Mouse (Mus musculus): Measurements from ENCODE around the gene Ryk. TPM values are rescaled to one million over a fixed set of nuclear protein-coding genes. Genes with fewer than 3 reads are reported as not detected.
A peak's percentile ranks its signal among the peaks of the same experiment; 100 is the strongest.

Gene Ryk
- polyA plus RNA-seq, 1 experiment from 2014 or later, result 20.3 TPM

DNA sequence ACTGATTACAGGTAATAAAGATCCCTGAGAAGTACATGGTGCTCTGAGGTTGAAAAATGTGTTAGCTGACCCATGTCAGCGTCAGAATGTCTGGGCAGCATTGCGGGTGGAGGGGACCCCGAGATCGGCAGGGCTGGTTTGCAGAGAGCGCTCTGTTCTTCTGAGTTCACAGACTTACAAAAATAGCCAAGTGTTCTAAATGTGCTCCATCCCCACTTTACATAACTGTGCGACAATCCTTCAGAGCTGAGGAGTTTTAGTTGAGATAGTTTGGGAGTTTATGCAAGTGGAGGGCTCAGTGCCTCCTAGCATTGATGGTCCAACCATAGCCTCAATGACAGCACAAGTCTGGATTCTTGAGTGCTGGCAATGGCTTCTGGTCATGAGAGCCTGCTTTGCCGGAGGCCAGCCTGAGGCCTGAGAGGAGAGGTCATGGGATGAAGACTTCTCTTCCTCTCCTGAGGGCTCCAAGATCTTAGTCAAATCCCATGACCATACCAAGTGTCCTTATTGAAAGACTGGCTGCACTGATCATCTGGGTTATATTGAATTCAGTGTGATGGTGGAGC, 88.2 kb downstream of the Ryk start:
- ATAC-seq (ENCODE audit: low read depth), result no peak
- Histone ChIP-seq H3K4me3 (ENCODE audit: low read length) (no peak overlapping the region), H3K9me3 (ENCODE audit: control insufficient read depth, low read length) (no peaks in the 10 kb centered on the region), H3K27me3 (ENCODE audit: control insufficient read depth, insufficient read depth, low read depth, low read length) (no peaks in the 10 kb centered on the region), H3K9ac (ENCODE audit: low read length) (no peak overlapping the region), H3K4me1 (replicated peaks; ENCODE audit: control insufficient read depth, insufficient read depth, low read length) (no peaks in the 10 kb centered on the region), H3K4me2 (ENCODE audit: low read depth, low read length) (no peak overlapping the region), H3K36me3 (ENCODE audit: control insufficient read depth, insufficient read depth, low read length) (no peaks in the 10 kb centered on the region), H3K27ac (ENCODE audit: low read length) (no peak overlapping the region)
- WGBS, result 88% methylated on average over 7 of the region's 7 CpGs

DNA sequence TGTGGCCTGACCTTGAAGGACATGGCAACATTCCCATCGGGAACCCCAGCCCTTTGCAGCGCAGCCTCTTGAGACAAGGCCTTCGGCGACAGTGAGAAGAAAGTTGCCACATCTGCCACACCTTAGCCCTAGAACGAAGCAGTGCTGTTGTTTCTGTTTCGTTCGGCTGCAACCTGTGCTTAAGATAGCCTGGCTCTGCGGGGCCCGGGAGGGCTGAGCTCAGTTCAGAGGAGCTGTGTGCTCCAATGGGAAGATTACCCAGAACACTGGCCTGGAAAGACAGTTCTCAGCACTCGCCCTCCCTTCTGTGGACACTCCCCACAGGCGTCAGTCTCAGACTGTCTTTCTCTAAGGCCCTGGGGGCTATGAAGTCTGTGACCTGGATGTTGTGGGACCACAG, 89.1 kb downstream of the Ryk start:
- ATAC-seq (ENCODE audit: low read depth), result no peak
- WGBS, result 76% methylated on average over 11 of the region's 11 CpGs

DNA sequence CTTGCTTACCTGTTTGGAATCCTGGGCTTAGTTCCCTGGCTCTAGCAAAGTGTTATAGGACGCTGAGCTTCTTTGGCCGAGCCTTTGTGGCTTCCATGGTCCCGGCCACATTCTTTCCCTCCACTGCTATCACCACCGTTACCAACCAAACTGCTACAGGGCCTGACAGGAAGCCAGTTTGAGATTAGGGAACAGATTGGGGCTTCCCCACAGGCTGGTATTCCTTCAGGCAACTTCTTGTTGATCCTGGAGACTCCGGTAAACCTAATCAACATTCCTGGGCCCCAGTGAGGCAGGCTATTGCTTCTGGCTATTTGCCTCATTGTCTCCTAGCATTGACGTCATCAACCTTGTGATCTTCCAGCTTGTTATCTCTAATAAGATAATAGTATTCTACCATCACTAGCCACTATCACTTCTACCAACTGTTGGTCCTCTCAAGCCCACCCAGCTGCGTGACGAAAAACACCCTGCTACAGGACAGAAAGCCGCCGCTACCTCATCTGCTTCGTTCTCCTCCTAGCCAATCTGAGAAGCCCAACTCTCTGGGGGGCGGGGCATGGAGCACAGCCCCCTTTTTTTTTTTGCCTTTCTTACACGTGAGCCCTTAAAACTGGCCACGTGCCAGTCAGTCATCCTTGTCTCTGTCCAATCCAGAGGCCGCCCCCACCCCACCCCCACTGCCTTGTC, 90.1 kb downstream of the Ryk start:
- no peak for ATAC-seq (ENCODE audit: low read depth)
- no peak overlapping the region for H3K27ac ChIP-seq (ENCODE audit: low read length)
- no peaks in the 10 kb centered on the region for H3K36me3 ChIP-seq (ENCODE audit: control insufficient read depth, insufficient read depth, low read length)
- H3K9me3 ChIP-seq (ENCODE audit: control insufficient read depth, low read length), result no peaks in the 10 kb centered on the region
- H3K4me3 ChIP-seq (ENCODE audit: low read length), result no peak overlapping the region
- H3K27me3 ChIP-seq (ENCODE audit: control insufficient read depth, insufficient read depth, low read depth, low read length), result no peaks in the 10 kb centered on the region
- H3K4me2 ChIP-seq (ENCODE audit: low read depth, low read length), result no peak overlapping the region
- no peak overlapping the region for H3K9ac ChIP-seq (ENCODE audit: low read length)
- 62% methylated on average over 15 of the region's 15 CpGs for WGBS
- no peaks in the 10 kb centered on the region for H3K4me1 ChIP-seq (replicated peaks; ENCODE audit: control insufficient read depth, insufficient read depth, low read length)

More for the DNA sequence above, 89.1 kb downstream of the Ryk start:
- H3K4me1 ChIP-seq (replicated peaks; ENCODE audit: control insufficient read depth, insufficient read depth, low read length), result no peaks in the 10 kb centered on the region
- no peak overlapping the region for H3K4me2 ChIP-seq (ENCODE audit: low read depth, low read length)
- H3K4me3 ChIP-seq (ENCODE audit: low read length), result no peak overlapping the region
- no peak overlapping the region for H3K9ac ChIP-seq (ENCODE audit: low read length)
- no peaks in the 10 kb centered on the region for H3K27me3 ChIP-seq (ENCODE audit: control insufficient read depth, insufficient read depth, low read depth, low read length)
- H3K27ac ChIP-seq (ENCODE audit: low read length), result no peak overlapping the region
- no peaks in the 10 kb centered on the region for H3K9me3 ChIP-seq (ENCODE audit: control insufficient read depth, low read length)
- no peaks in the 10 kb centered on the region for H3K36me3 ChIP-seq (ENCODE audit: control insufficient read depth, insufficient read depth, low read length)

DNA sequence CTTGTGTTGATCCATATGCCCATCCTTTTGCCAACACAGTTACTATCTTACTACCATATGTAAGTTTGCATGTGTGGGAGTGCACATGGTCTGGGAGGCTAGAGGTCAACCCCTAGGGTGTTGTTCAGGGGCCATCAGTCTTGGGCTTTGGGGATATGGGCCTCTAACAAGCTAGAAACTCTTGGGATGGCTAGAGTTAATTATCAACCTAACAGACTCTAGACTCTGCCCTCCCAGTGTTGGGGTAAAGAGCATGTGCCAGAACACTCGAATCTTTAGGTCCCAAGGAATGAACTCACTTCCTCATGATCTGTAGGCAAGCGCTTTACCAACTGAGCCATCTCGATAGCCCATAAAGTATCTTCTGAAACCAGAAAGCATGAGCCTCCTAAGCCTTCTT, 91.4 kb downstream of the Ryk start:
- no peak overlapping the region for H3K4me3 ChIP-seq (ENCODE audit: low read length)
- H3K9ac ChIP-seq (ENCODE audit: low read length), result no peak overlapping the region
- H3K36me3 ChIP-seq (ENCODE audit: control insufficient read depth, insufficient read depth, low read length), result no peaks in the 10 kb centered on the region
- WGBS, result 79% methylated on average over 3 of the region's 3 CpGs
- no peaks in the 10 kb centered on the region for H3K9me3 ChIP-seq (ENCODE audit: control insufficient read depth, low read length)
- no peak overlapping the region for H3K27ac ChIP-seq (ENCODE audit: low read length)
- H3K27me3 ChIP-seq (ENCODE audit: control insufficient read depth, insufficient read depth, low read depth, low read length), result no peaks in the 10 kb centered on the region
- H3K4me2 ChIP-seq (ENCODE audit: low read depth, low read length), result no peak overlapping the region
- H3K4me1 ChIP-seq (replicated peaks; ENCODE audit: control insufficient read depth, insufficient read depth, low read length), result no peaks in the 10 kb centered on the region
- ATAC-seq (ENCODE audit: low read depth), result no peak

DNA sequence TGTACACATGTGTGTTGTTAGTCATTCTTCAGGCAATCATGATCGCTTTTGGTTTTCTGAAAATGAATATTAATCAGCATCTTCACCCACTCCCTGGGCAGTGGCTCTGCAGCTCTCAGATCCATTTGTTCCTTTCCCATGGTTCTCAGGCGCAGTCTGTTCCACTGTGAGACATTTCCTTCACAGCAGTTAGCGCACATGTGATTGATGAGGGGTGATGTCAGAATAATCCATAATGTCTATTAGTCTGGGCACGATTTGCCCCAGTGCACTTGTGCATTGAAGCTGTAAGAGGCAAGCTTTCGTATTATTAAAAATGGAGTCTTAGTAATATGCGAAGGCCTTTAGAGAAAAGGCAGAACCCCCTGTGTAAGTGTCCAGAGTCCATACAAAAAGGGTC, 95.1 kb downstream of the Ryk start:
- H3K4me3 ChIP-seq (ENCODE audit: low read length), result no peak overlapping the region
- WGBS, result 74% methylated on average over 6 of the region's 6 CpGs

DNA sequence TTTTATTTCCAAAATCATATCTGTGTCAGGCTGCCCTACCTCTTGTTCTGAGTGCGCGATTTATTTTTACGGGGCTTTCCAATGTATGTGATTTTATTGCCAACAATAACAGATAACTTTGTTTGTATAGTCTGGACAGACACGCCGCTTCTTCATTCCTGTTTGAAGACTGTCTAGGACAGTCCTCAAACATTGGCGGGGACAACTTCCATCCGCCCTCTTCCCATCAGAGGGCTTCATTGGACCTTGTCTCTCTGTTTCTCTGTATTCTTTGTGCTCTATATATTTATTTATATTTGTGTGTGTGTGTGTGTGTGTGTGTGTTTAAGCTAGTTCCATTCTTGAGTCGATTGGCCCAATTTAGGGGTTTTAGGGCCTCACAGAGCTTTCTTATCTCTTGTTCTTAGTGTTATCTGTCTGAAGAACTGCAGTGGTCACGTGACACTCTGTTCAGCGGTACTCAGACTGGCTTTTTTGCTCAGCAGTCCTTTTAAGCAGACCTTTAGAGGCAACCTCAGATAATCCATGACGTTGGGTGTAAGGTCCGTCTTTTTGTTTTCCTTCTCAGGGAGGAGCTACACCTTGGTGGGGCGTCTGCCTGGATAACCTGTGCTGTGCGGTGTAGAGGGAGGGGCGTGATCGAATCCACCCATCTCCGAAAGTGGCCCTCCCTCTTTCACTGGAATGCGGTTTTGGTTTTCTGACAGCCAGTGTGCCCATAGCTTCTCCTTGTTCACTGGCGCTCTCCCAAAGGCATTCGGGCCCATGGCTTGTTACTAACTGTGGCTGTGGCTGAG, 99.4 kb downstream of the Ryk start:
- Histone ChIP-seq H3K4me3 (ENCODE audit: low read length) (peak overlapping the region; percentile 39), H3K4me1 (replicated peaks; ENCODE audit: control insufficient read depth, insufficient read depth, low read length) (peaks cover 6% of the 10 kb centered on the region), H3K27ac (ENCODE audit: low read length) (peak overlapping the region; percentile 59), H3K36me3 (ENCODE audit: control insufficient read depth, insufficient read depth, low read length) (no peaks in the 10 kb centered on the region), H3K9me3 (ENCODE audit: control insufficient read depth, low read length) (no peaks in the 10 kb centered on the region), H3K27me3 (ENCODE audit: control insufficient read depth, insufficient read depth, low read depth, low read length) (no peaks in the 10 kb centered on the region), H3K4me2 (ENCODE audit: low read depth, low read length) (peak overlapping the region; percentile 53), H3K9ac (ENCODE audit: low read length) (peak overlapping the region; percentile 41)
- peak; percentile 77 for ATAC-seq (ENCODE audit: low read depth)
- WGBS, result 22% methylated on average over 20 of the region's 20 CpGs

More for the DNA sequence above, 95.1 kb downstream of the Ryk start:
- no peak for ATAC-seq (ENCODE audit: low read depth)
- no peak overlapping the region for H3K9ac ChIP-seq (ENCODE audit: low read length)
- no peaks in the 10 kb centered on the region for H3K27me3 ChIP-seq (ENCODE audit: control insufficient read depth, insufficient read depth, low read depth, low read length)
- H3K27ac ChIP-seq (ENCODE audit: low read length), result no peak overlapping the region
- H3K4me1 ChIP-seq (replicated peaks; ENCODE audit: control insufficient read depth, insufficient read depth, low read length), result peaks cover 6% of the 10 kb centered on the region
- no peaks in the 10 kb centered on the region for H3K9me3 ChIP-seq (ENCODE audit: control insufficient read depth, low read length)
- no peaks in the 10 kb centered on the region for H3K36me3 ChIP-seq (ENCODE audit: control insufficient read depth, insufficient read depth, low read length)
- H3K4me2 ChIP-seq (ENCODE audit: low read depth, low read length), result no peak overlapping the region

DNA sequence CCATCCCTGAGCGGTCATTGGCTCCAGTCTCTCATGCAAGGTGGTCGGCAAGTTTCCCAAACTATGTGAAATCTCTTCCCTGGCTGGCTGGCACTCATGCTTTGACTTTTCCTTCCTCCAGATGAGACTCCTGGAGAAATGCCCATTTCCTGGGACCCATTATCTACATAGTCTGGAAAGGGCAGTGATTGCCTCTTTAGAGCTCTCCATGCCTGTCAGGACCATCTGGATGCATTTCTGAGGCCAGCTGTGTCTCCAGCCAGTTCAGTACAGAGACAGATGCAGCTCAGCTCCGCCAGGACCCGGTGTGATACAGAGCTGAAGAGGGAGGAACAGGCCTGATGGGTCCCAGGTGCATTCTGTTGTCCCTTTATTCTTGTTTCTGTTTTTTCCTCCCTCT, 107.5 kb downstream of the Ryk start:
- H3K9me3 ChIP-seq (ENCODE audit: control insufficient read depth, low read length), result no peaks in the 10 kb centered on the region
- no peak overlapping the region for H3K4me2 ChIP-seq (ENCODE audit: low read depth, low read length)
- no peak overlapping the region for H3K4me3 ChIP-seq (ENCODE audit: low read length)
- 63% methylated on average over 4 of the region's 4 CpGs for WGBS
- no peak overlapping the region for H3K9ac ChIP-seq (ENCODE audit: low read length)
- H3K27ac ChIP-seq (ENCODE audit: low read length), result no peak overlapping the region
- H3K4me1 ChIP-seq (replicated peaks; ENCODE audit: control insufficient read depth, insufficient read depth, low read length), result no peaks in the 10 kb centered on the region
- H3K27me3 ChIP-seq (ENCODE audit: control insufficient read depth, insufficient read depth, low read depth, low read length), result no peaks in the 10 kb centered on the region
- no peak for ATAC-seq (ENCODE audit: low read depth)
- H3K36me3 ChIP-seq (ENCODE audit: control insufficient read depth, insufficient read depth, low read length), result no peaks in the 10 kb centered on the region

DNA sequence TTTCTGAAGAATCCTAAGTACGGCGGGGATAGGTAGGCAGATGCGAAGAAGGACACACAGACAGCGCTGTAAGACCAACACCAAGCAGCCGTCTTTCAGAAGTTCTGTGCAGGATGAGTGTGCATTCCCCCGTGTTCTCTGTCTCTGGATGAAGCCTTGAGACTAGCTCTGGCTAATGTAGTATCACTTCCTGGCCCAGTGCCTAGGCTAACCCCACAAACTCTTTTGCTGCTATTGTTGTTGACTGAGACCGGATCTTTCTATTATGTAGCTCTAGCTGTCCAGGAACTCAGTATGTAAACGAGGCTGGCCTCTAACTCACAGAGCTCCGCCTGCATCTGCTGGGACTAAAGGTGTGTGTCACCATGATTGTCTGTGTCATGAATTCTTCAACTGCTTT, 110.2 kb downstream of the Ryk start:
- no peak for ATAC-seq (ENCODE audit: low read depth)
- Histone ChIP-seq H3K9me3 (ENCODE audit: control insufficient read depth, low read length) (no peaks in the 10 kb centered on the region), H3K27me3 (ENCODE audit: control insufficient read depth, insufficient read depth, low read depth, low read length) (no peaks in the 10 kb centered on the region), H3K4me2 (ENCODE audit: low read depth, low read length) (no peak overlapping the region), H3K27ac (ENCODE audit: low read length) (no peak overlapping the region), H3K4me1 (replicated peaks; ENCODE audit: control insufficient read depth, insufficient read depth, low read length) (0 out of 2 replicates have a peak, but pooled peaks cover 2% of the 10 kb centered on the region), H3K4me3 (ENCODE audit: low read length) (no peak overlapping the region), H3K9ac (ENCODE audit: low read length) (no peak overlapping the region), H3K36me3 (ENCODE audit: control insufficient read depth, insufficient read depth, low read length) (no peaks in the 10 kb centered on the region)
- WGBS, result 84% methylated on average over 9 of the region's 9 CpGs

DNA sequence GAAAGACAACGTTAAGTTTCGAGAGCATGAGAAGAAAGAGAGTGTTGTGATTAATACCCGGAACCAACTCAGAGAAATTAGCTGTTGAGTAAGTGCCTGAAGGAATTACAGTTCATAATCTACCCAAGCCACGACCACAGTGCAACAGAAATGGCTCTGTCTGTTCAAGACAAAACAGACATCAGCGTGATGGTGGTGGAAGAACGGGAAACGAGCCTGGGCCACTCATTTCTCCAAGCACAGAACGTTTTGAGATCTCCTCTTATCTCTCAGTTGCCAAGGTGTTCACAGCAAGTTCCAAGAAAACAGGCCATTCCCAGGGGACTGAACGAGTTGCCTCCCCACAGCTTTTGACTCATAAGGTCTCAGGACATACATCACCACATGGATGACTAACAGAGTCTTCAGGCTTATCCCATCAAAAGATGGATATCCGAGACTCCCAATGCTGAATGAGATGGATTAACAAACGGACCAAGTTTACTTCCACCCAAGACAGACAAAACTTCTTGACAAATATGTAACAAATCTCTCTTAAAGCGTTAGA, 111.8 kb downstream of the Ryk start:
- Histone ChIP-seq H3K27me3 (ENCODE audit: control insufficient read depth, insufficient read depth, low read depth, low read length) (no peaks in the 10 kb centered on the region), H3K27ac (ENCODE audit: low read length) (no peak overlapping the region), H3K9ac (ENCODE audit: low read length) (no peak overlapping the region), H3K4me1 (replicated peaks; ENCODE audit: control insufficient read depth, insufficient read depth, low read length) (0 out of 2 replicates have a peak, but pooled peaks cover 2% of the 10 kb centered on the region), H3K4me3 (ENCODE audit: low read length) (no peak overlapping the region), H3K36me3 (ENCODE audit: control insufficient read depth, insufficient read depth, low read length) (no peaks in the 10 kb centered on the region), H3K9me3 (ENCODE audit: control insufficient read depth, low read length) (no peaks in the 10 kb centered on the region), H3K4me2 (ENCODE audit: low read depth, low read length) (no peak overlapping the region)
- WGBS, result 62% methylated on average over 12 of the region's 12 CpGs
- ATAC-seq (ENCODE audit: low read depth), result no peak
